ENCODE assay signal across 7 mouse cellular contexts in genomic region chr11:30953469-30954154, GRCm38 (mm10). TPM values are rescaled to one million over a fixed set of nuclear protein-coding genes. Genes with fewer than 3 reads are reported as not detected.
DNase-seq lines count a peak whose midpoint lies in the region; ATAC-seq and TF ChIP-seq lines count a peak whose summit lies in the region.

No protein-coding gene starts in this region.

- peak; percentile 64 for DNase-seq in adrenal gland, postnatal 14 days
- DNase-seq in embryo, embryonic 11 days: peak; percentile 62
- DNase-seq in gastrocnemius, postnatal 36 days: peak; percentile 8 to 31
- DNase-seq in limb, embryonic 10.5 days (ENCODE audit: low spot score): peak; percentile 68

- H3K27me3 ChIP-seq in intestine, embryonic 16.5 days (replicated peaks; ENCODE audit: control insufficient read depth, insufficient read depth, low read length): no peaks in the 10 kb centered on the region
- H3K27me3 ChIP-seq in limb, embryonic 10.5 days (ENCODE audit: low read depth, poor library complexity, severe bottlenecking): no peaks in the 10 kb centered on the region
- H3K27me3 ChIP-seq in midbrain, embryonic 12.5 days: no peaks in the 10 kb centered on the region
- H3K27me3 ChIP-seq in small intestine, adult 2 months (ENCODE audit: control insufficient read depth, insufficient read depth, low read length): no peaks in the 10 kb centered on the region

- peaks cover 2% of the 10 kb centered on the region; the same call in 1 of the 2 replicates for H3K4me1 ChIP-seq in intestine, embryonic 16.5 days (ENCODE audit: control insufficient read depth, insufficient read depth, low read length)
- peaks cover 9% of the 10 kb centered on the region for H3K4me1 ChIP-seq in limb, embryonic 10.5 days
- peaks cover 5% of the 10 kb centered on the region; the same call in 1 of the 2 replicates for H3K4me1 ChIP-seq in midbrain, embryonic 12.5 days
- no peaks in the 10 kb centered on the region for H3K4me1 ChIP-seq in small intestine, adult 2 months (ENCODE audit: control insufficient read depth, insufficient read depth, insufficient read length, low read length)

- TF ChIP-seq POLR2A in small intestine, adult 2 months (IDR thresholded peaks at IDR 0.05; ENCODE audit: low read depth, low read length): peak; percentile 11; the same call in 1 of the 2 replicates

- peak; percentile 91 for ATAC-seq in intestine, embryonic 16.5 days
- ATAC-seq in midbrain, embryonic 12.5 days (ENCODE audit: low FRiP score, low read depth): peak; percentile 93

- intact Hi-C loops in gastrocnemius, postnatal 36 days (cut with DNase I): no loop called here

- no peaks in the 10 kb centered on the region for H3K9me3 ChIP-seq in intestine, embryonic 16.5 days (ENCODE audit: control insufficient read depth, low read length)
- peaks cover 4% of the 10 kb centered on the region; the same call in 1 of the 2 replicates for H3K9me3 ChIP-seq in limb, embryonic 10.5 days (replicated peaks)
- H3K9me3 ChIP-seq in midbrain, embryonic 12.5 days: peaks cover 16% of the 10 kb centered on the region

- WGBS in intestine, embryonic 16.5 days: under 1% methylated on average over 31 of the region's 32 CpGs
- WGBS in limb, embryonic 10.5 days: 2% methylated on average over 31 of the region's 32 CpGs
- WGBS in midbrain, embryonic 12.5 days: 1% methylated on average over 29 of the region's 32 CpGs
- WGBS in small intestine, adult 2 months: under 1% methylated on average over 28 of the region's 32 CpGs

- TF ChIP-seq CTCF in small intestine, adult 2 months (IDR thresholded peaks at IDR 0.05; ENCODE audit: extremely low read depth, insufficient read length, insufficient replicate concordance, low read depth, low read length): no peak

- H3K4me3 ChIP-seq in intestine, embryonic 16.5 days (ENCODE audit: low read length): peak overlapping the region; percentile 82
- H3K4me3 ChIP-seq in limb, embryonic 10.5 days: peak overlapping the region; percentile 90
- H3K4me3 ChIP-seq in midbrain, embryonic 12.5 days: peak overlapping the region; percentile 83
- H3K4me3 ChIP-seq in small intestine, adult 2 months (ENCODE audit: low read depth, low read length): peak overlapping the region; percentile 99

- peak overlapping the region; percentile 91 for H3K9ac ChIP-seq in intestine, embryonic 16.5 days (ENCODE audit: low read depth, low read length)
- H3K9ac ChIP-seq in midbrain, embryonic 12.5 days (replicated peaks): peak overlapping the region; percentile 88

- peaks cover 5% of the 10 kb centered on the region; the same call in 1 of the 2 replicates for H3K36me3 ChIP-seq in intestine, embryonic 16.5 days (ENCODE audit: control insufficient read depth, insufficient read depth, low read length)
- H3K36me3 ChIP-seq in limb, embryonic 10.5 days: peaks cover 57% of the 10 kb centered on the region
- H3K36me3 ChIP-seq in midbrain, embryonic 12.5 days: peaks cover 36% of the 10 kb centered on the region
- H3K36me3 ChIP-seq in small intestine, adult 2 months (ENCODE audit: control insufficient read depth, insufficient read depth, low read length): peaks cover 10% of the 10 kb centered on the region

- peak overlapping the region; percentile 64 for H3K4me2 ChIP-seq in intestine, embryonic 16.5 days (ENCODE audit: low read depth, low read length)
- H3K4me2 ChIP-seq in midbrain, embryonic 12.5 days (replicated peaks): peak overlapping the region; percentile 80

- H3K27ac ChIP-seq in intestine, embryonic 16.5 days (ENCODE audit: low read length): peak overlapping the region; percentile 81
- peak overlapping the region; percentile 92 for H3K27ac ChIP-seq in limb, embryonic 10.5 days
- peak overlapping the region; percentile 82 for H3K27ac ChIP-seq in midbrain, embryonic 12.5 days (replicated peaks)
- H3K27ac ChIP-seq in small intestine, adult 2 months (ENCODE audit: insufficient read depth, low read depth, low read length): peak overlapping the region; percentile 68

RNA-seq across cellular contexts. Expression of gene Erlec1, which starts 0.5 kb away (rescaled TPM):
- 54.5 and 67.3 TPM in 2 replicates for total RNA-seq in adrenal gland, postnatal 14 days (2021)
- 10 to 100 TPM; 26.9 to 28.5 TPM for total RNA-seq in gastrocnemius, postnatal 36 days (2021)
- 8.2 and 9.4 TPM in 2 replicates for polyA plus RNA-seq in intestine, embryonic 16.5 days (2015; fragmentation: Nextera tagmentation; extraction: Ambion mirVana)
- polyA plus RNA-seq in limb, embryonic 10.5 days (2016; fragmentation: Nextera tagmentation; extraction: Ambion mirVana): 7.0 and 7.3 TPM in 2 replicates
- polyA plus RNA-seq in midbrain, embryonic 12.5 days (2016; fragmentation: Nextera tagmentation; extraction: Ambion mirVana): 10.8 and 11.4 TPM in 2 replicates
- polyA plus RNA-seq in small intestine, adult 2 months (2012; rRNA removed): 2.6 and 7.2 TPM in 2 replicates

RNA-seq across cellular contexts. Expression of gene Chac2, which starts 32.5 kb away (rescaled TPM):
- total RNA-seq in adrenal gland, postnatal 14 days (2021): 12.5 and 14.4 TPM in 2 replicates
- 10 to 100 TPM; 14.4 to 16.1 TPM for total RNA-seq in gastrocnemius, postnatal 36 days (2021)
- 17.2 and 20.2 TPM in 2 replicates for polyA plus RNA-seq in intestine, embryonic 16.5 days (2015; fragmentation: Nextera tagmentation; extraction: Ambion mirVana)
- 8.9 and 9.2 TPM in 2 replicates for polyA plus RNA-seq in limb, embryonic 10.5 days (2016; fragmentation: Nextera tagmentation; extraction: Ambion mirVana)
- 16.7 and 16.8 TPM in 2 replicates for polyA plus RNA-seq in midbrain, embryonic 12.5 days (2016; fragmentation: Nextera tagmentation; extraction: Ambion mirVana)
- polyA plus RNA-seq in small intestine, adult 2 months (2012; rRNA removed): 1.7 and 1.8 TPM in 2 replicates

Comparison
In these comparisons a context has a peak if more than half of its experiments do, and no peak if none do; other contexts are left out.
1. Peak in every context shown above with its lines: DNase-seq, ATAC-seq, H3K4me3 ChIP-seq and H3K27ac ChIP-seq.